Mouse (Mus musculus) layer of hippocampus, adult 9-11 months (tissue): Measurements from ENCODE around the gene Gpr137.
A peak's percentile ranks its signal among the peaks of the same experiment; 100 is the strongest.

Experiments
- DNase-seq: peaks from one replicate; pipeline ENCODE4 v3.0.0; 2022

The Gpr137 gene

DNA sequence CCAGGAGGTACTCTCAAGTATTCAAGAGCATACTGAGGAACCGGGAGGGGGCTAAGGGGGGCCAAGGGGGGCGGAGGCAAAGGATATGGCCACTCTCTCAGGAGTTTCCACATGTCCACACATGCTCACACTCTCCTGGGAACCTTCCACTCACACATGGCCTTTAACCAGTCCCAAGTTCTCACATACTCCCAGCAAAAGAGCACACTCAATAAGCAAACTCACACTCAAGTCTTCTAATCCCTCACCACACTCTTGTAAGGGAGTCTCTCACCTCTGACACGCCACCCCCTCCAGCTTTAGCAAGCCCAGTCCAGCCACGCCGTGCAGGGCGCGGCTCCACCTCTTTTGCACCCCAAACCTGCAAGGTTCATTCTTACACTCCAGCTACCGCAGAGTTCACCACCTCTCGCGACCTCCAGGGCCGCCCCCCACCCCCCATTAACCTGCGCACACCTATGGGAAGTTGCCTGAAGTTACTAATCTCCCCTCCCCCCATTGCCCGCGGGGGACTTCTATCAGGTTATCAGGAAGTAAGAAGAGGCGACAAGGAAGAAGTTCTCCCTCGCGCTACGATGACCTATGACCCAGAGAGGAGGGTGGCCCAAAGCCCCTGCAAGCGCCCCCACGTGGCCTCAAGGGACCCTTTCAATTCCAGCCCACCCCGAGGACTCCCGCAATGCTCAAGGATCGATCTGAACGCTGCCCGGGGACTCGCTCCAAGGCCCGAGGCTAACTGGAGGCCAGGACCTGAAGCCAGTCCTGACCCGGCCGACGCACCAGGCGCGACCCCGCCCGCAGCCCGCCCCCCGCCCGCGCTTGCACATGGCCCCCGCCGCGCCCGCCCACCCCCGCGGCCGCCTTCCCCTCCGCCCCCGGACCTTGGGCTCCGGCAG, 21.3 kb downstream of the Gpr137 start:
- DNase-seq, result peak; percentile 68

DNA sequence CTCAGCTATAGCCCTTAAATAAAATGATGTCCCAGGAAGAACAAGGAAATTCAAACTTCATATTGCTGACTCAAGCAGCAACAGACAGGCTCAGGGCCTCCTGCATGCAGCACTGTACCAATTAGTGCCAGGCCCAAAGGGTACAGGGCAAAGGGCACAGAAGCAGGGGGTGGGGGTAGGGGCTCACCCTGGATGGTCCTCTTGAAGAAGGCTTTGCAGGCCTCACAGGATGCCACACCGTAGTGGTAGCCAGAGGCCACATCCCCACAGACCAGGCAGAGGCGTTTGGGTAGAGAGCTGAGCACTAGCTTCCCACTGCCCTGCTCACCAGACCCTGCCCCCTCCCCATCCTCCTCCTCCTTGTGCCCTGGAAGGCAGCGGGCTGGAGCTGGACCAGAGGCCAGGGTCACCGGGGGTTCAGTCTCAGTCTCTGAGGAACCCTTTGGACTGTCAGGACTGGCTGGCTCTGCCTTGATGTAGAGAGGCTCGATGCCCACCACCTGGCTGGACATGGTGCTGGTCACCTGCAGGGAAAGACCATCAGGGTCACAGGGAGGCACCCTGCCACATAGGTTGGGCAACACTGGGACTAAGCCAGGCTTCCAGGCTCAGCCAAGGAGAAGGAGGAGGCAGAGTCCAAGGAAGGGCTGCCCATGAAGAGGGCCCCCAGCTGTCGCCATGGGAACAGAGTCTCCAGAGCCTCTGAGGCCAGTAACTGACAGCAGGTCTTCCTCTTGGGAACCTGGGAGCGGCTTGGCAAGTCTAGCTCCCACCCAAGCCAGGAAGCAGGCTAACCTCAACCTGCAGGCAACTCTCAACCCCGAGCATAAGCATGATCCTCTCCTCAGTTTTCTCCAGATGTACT, 22.2 kb downstream of the Gpr137 start:
- DNase-seq, result peak; percentile 39

DNA sequence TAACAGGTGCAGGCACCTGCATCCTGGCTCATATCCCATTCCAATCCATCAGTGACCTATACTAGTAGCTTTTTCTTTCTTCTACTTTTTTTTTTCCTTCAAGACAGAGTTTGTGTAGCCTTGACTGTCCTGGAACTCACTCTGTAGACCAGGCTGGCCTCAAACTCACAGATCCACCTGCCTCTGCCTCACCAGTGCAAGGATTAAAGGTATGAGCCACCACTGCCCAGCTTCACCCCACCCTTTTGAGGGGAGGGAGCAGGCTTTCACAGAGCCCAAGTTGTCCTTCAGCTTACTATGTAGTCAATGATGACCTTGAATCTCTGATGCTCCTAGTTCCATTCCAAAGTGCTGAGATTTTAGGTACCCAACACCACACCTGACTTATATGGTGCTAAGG, 22.8 kb downstream of the Gpr137 start:
- DNase-seq, result no peak

DNA sequence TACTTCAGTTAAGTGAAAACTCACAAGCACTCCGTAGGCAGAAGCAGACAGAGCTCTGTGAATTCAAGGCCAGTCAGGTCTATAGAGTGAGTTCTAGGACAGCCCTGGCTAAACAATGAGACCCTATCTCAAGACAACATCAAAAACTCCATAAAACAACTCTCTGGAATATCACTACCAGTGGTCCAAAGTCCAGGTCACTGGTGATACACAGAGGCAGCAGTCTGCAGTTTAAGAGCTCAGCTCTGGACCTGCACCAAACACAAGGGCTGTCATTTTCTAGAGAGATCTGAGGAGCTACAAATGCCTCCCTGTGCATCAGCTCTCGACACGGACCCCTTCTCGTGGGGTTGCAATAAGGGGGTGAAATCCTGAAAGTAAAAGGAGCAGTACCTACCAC, 24.0 kb downstream of the Gpr137 start:
- no peak for DNase-seq

DNA sequence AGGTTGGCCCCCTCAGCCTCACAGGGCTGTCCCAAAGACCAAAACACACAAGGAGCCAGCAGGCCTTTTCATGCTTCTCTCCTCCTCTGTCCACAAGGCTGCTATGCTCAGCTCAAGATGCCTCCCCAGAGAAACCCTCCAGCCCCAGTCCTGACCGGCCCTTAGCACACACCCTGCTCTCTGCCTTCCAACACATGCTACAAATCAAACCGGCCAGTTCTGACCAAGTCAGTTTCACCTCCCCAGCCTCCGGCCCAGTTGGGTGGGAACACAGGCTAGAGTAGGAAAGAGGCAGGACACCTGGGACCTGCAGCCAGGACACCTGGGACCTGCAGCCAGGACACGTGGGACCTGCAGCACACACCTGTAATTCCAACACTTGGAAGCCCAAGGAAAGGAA, 25.8 kb downstream of the Gpr137 start:
- no peak for DNase-seq

DNA sequence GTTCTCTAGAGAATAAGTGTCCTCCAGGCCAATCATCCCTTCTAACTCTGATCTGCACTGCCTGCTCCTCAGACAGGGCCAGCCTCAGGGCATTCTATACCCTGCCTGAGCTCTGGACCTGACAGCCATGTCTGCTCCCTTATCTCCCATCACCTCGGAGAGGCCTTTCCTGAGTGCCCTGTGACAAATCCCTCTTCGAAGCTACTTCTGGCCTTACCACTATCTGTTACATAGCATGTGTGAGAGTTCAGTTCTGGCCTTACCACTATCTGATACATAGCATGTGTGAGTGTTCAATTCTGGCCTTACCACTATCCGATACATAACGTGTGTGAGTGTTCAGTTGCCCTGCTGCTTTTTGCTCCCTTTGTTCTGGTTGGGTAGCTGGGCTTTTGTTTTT, 27.0 kb downstream of the Gpr137 start:
- peak; percentile 1 for DNase-seq

DNA sequence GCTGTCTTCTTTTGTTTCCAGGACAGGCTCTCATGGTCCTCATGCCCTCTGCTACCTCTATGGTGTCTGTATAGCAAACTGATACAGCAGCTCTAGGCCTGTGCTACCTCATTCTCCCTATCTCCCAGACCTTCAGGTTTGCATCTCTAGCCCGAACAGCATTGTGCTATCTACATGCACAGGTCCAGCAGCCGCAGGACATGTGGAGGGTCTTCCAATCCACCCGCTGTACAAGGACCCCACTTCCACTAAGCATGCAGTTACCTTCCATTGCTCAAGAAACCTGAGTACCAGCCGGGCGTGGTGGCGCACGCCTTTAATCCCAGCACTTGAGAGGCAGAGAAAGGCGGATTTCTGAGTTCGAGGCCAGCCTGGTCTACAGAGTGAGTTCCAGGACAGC, 27.7 kb downstream of the Gpr137 start:
- DNase-seq, result peak; percentile 1

DNA sequence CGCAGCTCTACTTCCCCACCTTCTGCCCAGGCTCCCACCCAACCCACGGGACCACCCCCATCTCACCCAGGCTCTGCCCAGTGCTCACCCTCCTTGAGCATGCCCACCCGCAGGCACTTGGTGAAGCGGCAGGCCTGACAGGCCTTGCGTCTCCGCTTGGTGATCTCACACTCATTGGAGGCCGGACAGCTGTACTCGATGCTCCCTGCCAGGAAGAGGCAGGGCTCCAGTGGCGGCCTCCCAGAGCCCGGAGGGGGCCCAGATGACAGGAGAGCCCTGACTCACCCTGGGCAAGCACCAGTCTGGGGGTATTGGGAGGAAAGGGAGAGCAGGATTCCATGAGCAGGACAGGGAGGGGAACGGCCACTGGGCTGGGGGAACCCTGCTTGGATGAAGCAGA, 28.3 kb downstream of the Gpr137 start:
- DNase-seq, result peak; percentile 7

DNA sequence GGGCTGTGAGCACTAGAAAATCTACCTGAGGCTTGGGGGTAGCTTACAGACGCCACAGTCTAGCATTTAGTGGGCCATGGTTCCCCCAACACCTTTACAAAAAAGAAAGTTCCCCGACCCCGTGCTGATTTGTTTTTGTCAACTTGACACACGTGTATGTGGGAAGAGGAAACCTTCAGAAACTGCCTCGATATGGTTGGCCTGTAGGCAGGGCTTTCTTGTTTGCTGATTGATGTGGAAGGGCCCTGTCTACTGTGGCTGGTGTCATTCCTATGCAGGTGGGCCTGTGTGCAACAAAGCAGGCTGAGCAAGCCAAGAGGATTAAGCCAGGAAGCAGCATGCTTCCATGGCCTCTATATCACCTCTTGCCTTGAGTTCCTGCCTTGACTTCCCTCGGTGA, 29.2 kb downstream of the Gpr137 start:
- DNase-seq, result no peak

DNA sequence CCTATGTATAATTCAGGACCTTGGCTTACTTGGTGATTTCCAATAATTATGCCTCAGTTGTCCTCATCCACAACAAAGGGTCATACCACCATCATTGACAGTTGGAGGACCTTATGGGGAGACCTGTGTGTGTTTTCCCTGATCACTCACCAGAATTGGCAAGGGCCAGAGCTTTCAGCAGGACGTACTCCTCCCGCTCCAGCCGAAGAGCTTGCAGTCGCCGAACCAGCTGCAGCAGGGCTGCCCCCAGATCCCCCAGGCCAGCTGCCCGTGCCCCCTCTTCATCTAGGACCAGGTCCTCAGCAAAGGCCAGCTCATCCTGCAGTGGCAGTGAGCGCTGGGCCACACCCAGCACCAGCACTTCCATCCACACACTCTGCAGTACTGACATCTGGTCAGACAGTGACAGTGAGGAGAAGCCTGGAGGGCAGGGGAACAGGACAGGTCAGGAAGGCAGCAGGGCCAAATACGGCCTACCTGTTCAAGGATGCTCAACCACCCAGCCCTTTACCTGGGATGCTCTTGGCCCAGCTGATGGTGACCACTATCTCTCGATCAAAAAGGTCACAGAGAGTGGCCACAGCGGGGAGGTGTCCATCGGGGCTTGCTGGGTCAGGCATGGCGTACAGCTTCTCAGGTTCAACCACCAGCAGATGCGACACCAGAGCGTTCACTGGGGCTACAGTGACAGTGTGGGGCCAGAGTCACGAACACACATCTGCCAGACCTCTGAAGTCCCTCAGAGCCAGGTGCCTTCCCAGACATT, 29.9 kb downstream of the Gpr137 start:
- DNase-seq, result peak; percentile 5

DNA sequence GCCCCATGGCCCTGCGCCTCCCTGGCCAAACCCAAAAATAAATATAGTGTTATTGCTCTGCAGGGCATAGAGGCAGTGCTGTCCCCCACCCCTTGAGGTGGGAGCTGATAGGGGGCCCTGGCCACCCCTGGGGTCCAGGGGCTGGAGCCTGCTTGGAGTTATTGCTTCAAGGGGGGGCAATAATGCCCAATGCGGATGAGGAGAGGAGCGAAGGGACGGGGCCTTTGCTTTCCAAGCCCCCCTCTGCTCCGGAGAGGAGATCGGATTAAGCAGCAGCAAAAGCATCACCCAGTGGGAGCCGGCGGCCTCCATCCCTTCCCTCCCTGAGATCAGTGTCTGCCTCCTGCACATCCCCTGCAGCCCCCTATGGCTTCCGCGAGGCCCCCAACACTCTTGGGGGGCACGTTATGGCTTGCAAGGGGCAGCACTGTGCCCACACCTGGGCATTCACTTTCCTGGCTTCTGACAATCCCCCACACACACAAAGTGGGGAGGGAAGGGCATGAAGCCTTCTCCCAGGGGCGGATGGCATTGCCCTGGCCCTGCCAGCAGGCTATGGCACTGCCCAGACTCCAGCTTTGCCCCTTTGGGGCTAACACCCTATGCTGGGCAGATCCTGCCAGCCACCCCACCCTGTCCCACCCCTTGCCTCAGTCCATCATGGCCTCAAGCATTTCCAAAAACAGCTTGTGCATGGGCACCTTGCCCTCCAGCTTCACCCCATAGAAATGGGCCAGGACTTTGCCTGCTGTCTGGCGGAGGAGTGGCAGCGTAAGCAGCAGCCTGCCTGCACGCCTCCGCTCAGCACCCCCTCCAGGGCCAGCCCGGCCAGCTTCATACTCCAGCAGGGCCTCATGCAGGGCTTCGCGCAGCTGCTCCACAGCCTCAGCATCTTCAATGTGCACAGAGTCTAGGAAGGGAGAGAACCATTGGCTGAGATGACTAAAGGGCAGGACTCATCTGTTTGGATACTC, 30.9 kb downstream of the Gpr137 start:
- peak; percentile 27 for DNase-seq

DNA sequence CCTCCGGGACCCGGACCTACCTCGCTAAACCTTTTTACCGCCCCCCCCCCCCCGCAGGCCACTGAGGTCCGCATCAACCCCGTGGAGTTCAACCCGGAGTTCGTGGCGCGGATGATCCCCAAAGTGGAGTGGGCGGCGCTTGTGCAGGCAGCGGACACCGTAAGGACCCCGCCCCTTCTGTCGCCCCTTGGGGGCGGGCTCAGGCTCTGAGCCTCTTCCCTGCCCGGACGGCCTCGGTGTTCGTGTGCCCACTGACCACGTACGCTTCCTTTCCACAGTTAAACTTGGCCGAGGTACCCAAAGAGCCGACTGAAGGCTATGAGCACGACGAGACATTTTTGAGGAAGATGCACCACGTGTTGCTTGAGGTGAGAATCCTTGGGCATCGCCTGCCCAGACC, 32.0 kb downstream of the Gpr137 start:
- DNase-seq, result peak; percentile 72

DNA sequence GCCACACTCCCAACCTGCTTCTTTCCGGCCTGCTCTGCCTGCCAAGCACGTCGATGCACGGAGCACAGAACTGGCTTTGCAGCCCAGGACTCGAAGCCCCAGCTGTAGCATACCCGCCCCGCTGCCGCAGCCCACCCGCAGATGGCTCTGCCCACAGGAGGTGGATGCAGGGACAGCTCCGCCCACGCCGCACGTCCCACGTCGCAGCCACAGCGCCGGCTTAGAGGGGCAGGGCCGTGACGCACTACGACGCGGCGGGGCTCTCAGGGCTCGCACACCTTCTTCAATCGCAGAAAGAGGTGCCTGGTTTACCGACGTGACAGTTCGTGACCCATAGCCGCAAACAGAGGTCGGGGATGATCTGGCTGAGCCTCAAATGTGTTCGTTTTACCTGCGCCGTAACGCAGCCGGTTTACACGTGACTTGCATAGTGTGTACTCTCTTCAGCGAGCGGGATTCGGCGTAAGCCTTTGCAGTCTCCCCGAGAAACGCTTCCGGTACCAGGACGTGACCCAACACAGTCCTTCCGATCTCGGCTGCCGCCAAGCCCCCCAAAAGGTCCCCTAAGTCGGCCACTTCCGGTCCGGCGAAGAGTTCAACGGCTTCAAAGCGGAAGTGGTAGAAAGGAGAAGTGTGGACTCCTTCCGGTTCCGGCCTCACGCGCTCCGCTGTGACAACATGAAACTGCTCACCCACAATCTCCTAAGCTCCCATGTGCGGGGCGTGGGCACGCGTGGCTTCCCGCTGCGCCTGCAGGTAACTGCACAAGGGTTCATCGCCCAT, 32.6 kb downstream of the Gpr137 start, which contains the start of the genes Trmt112 and Prdx5:
TSS of gene Trmt112 (plus strand) at position 192 of the 783 bp plus-strand sequence.
TSS of gene Prdx5 (minus strand) at position 600 of the 783 bp plus-strand sequence.
- peak; percentile 96 for DNase-seq

DNA sequence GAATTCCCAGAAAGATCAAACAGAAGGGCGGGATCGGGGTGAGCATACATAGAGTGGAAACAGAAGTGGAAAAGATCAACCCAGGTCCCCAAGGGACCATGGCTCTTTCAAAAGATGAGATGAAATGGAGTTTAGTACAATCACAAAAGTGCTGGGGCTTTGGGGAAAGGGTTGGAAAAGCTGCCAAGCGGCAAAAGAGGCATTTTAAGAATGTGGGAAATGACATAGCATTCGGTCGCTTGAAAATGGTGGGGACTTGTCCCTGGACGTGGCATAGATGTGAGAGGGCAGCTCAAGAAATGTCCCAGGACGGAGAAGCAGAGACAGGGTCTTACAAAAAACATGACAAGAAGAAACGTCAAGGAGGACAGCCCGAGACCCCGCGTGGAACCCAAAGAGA, 33.3 kb downstream of the Gpr137 start:
- no peak for DNase-seq

DNA sequence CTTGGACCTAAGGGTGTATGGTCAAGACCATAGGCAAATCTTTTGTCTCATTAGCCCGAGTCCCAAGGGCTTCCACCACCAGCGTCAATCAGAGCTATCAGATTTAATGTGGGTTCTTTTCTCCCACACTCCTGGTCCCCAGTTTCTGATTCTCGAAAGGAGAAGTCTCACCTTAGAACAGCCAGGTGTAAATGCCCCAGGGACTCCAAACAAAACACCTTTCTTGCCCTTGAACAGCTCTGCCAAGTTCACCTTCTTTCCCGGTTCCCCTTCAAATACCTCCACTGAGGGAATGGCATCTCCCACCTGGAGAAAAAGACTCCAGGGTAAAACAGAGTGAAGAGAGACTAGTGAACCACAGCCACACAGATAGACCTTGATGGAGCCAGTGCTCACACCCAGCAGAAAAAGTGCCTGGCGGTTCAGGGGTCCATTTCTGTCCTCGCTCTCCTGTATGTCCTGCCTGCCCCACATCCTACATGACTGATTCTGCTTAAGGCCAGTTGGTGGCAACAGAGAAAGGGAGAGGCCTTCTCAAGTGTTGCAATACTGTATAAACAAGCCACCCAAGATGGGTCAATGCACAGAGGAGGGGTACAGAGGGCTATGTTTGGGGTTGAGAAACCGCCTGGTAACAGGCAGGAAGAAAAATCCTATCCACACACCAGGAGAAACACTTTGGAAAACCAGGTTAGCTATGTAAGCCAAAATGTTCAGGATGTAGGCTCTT, 34.3 kb downstream of the Gpr137 start:
- peak; percentile 8 for DNase-seq

DNA sequence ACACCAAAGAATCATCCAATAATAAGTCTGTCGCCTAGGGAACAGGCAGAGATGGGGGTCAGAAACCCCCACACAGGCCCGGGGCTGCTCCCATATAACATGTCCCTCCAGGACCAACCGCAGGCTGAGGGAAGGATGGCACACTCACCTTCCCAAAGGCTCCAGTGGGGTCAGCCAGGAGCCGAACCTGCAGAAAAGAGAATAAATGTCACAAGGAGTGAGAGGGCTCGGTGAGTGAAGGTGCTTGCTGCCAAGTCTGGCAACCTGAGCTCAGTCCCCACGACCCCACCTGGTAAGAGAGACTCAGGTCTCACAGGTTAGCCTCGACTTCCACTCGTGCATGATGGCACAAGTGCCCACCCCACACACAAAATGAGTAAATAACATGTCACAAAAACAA, 35.2 kb downstream of the Gpr137 start:
- DNase-seq, result no peak

DNA sequence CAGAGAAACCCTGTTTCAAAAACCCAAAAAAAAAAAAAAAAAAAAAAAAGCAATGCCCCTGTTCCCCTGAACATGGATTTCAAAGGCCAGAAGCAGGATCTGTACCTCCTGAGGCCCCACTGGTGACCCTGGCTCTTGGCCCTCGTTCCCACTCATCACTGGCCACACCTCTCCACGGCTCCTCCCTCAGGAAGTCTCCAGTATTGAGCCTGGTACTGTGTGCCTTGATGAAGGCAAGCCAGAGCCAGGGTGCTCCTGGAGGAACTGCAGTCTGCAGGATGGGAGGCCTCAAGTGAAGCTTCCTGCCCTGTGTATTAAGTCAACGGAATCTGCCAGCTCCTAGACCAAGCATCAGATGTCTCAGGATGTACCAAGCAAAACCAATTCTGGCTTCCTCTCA, 36.1 kb downstream of the Gpr137 start:
- DNase-seq, result no peak

DNA sequence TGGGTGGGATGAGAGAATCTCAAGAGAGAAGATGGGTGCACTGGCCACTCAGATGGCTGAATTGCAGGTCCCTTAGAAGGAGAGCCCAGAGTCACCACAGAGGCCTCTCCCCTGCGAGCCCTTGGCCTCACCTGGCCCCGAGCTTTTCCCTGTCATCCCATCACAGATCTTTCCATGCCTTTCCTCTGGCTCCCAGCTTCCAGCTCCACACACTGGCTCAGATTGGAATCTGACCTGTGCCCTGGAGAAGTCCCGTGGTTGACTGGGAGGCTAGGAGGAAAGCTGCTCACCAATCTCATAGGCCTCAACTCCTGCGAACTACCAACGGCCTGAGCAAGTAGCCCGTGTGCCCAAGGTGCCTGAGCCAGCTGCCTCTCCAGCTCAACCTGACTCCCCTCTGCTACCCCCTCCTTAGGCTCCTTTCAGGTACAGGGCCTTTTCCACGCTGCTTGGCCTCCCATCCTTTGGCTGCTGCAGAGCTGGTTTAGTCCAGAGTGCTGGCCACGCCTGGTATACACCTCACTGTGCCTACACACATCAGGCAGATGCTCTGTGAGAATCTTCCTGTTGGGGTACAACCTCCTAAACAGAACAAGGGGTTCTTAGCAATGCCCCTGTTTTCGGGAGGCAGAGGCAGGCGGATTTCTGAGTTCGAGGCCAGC, 36.7 kb downstream of the Gpr137 start:
- DNase-seq, result no peak

DNA sequence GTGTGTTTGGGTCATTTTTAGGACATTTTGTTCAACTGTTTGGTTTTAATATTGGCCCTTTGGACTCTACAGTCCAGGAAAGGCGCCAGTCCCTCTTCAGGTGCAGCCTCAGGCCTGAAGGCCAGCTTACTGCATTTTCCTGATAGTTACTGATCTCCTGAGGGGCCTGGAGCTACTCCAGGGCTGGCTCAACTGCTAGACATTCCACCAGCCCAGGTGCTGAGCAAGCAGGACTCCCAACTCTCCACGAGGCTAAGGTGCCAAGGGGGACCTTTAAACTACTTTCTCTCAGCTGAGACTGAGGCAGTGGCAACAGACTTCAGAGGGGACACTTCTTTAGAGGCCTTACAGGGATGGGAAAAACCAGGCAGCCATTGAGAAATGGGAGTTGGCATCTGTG, 37.4 kb downstream of the Gpr137 start:
- no peak for DNase-seq

DNA sequence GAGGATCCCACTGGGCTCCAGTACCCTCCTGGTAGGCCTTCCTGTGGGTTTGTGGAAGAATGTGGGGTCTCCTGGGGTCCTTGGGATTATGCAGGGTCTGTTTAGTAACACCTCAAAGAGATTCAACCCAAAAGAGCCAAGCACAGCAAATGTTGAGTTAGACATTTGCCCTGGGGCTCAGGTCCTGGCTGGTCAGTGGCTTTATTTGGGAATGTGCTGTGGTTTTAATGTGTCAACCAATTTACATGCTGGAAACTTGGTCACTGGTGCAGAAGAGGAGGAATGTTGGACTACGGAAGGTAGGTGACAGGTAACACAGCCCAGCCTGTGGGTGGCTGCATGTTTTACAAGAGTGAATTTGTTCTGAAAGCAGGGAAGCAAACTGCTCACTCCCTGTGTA, 39.2 kb downstream of the Gpr137 start:
- DNase-seq, result no peak
